Mouse (Mus musculus) kidney, embryonic 14.5 days (tissue): ENCODE measurements around the gene Mindy4. TPM values are rescaled to one million over a fixed set of nuclear protein-coding genes. Genes with fewer than 3 reads are reported as not detected.

ENCODE experiments used
- ATAC-seq: fragments of 200-750 bp; cut with Nextera tagmentation; 2 replicates; pipeline ENCODE4 v1.8.0; 2017; ENCODE audit warnings: moderate number of reproducible peaks, mild to moderate bottlenecking, moderate TSS enrichment, moderate library complexity; ENCODE audit not compliant: low FRiP score, low TSS enrichment
- H3K27ac ChIP-seq: fragments of 300-500 bp; sonication (generic); 2 replicates; pipeline ENCODE4 v1.5.1; 2014; ENCODE audit warnings: low read depth, mild to moderate bottlenecking, low read length, moderate library complexity, mixed read lengths
- H3K27me3 ChIP-seq: fragments of 300-500 bp; sonication (generic); 2 replicates; pipeline ENCODE4 v1.6.1; 2014; ENCODE audit warnings: mild to moderate bottlenecking, low read length; ENCODE audit not compliant: control insufficient read depth, insufficient read depth
- H3K36me3 ChIP-seq: fragments of 300-500 bp; sonication (generic); 2 replicates; pipeline ENCODE4 v1.6.1; 2014; ENCODE audit warnings: low read length, mixed read lengths; ENCODE audit not compliant: control insufficient read depth, insufficient read depth
- H3K4me1 ChIP-seq: fragments of 300-500 bp; sonication (generic); 2 replicates; pipeline ENCODE4 v1.6.1; 2014; ENCODE audit warnings: low read length, mixed read lengths; ENCODE audit not compliant: control insufficient read depth, insufficient read depth
- H3K4me2 ChIP-seq: fragments of 300-500 bp; sonication (generic); replicated peaks from 2 replicates; pipeline ENCODE4 v1.6.1; 2014; ENCODE audit warnings: low read depth, mild to moderate bottlenecking, low read length
- H3K4me3 ChIP-seq: fragments of 300-500 bp; sonication (generic); 2 replicates; pipeline ENCODE4 v1.5.1; 2014; ENCODE audit warnings: mild to moderate bottlenecking, low read length
- H3K9ac ChIP-seq: fragments of 300-500 bp; sonication (generic); 2 replicates; pipeline ENCODE4 v1.6.1; 2014; ENCODE audit warnings: low read depth, mild to moderate bottlenecking, low read length, moderate library complexity
- H3K9me3 ChIP-seq: fragments of 300-500 bp; sonication (generic); 2 replicates; pipeline ENCODE4 v1.6.1; 2016; ENCODE audit warnings: low read length; ENCODE audit not compliant: control insufficient read depth
- WGBS: fragments of 180-500 bp; shearing (Covaris S2); extraction: QIAGEN DNeasy Blood & Tissue Kit; methylation state at CpG from one replicate; pipeline ENCODE4 v1.1.7; 2014; 5-methylcytosine and 5-hydroxymethylcytosine counted together
- polyA plus RNA-seq: library from polyadenylated mRNA; unstranded; fragments of >200 nt; fragmentation: Nextera tagmentation; extraction: Ambion mirVana; gene quantifications from 2 replicates; pipeline ENCODE4 v1.2.1, GENCODE M21; 2014

Mindy4 gene
- polyA plus RNA-seq, 1 experiment from 2014 or later = 17.7 TPM

- 73% methylated on average over 6 of the region's 6 CpGs for WGBS
- H3K27me3 ChIP-seq = no peaks in the 10 kb centered on the region
- no peak for ATAC-seq
- H3K4me1 ChIP-seq = no peaks in the 10 kb centered on the region
- no peaks in the 10 kb centered on the region for H3K36me3 ChIP-seq
- H3K4me2 ChIP-seq = no peak overlapping the region
- no peak overlapping the region for H3K9ac ChIP-seq
- no peaks in the 10 kb centered on the region for H3K9me3 ChIP-seq
- H3K4me3 ChIP-seq = no peak overlapping the region
- H3K27ac ChIP-seq = no peak overlapping the region
Measured at GRCm38 (mm10) chr6:55278086-55278485, 74.9 kb downstream of the Mindy4 start.

- Histone ChIP-seq H3K4me2 (no peak overlapping the region), H3K27ac (no peak overlapping the region), H3K9ac (no peak overlapping the region), H3K27me3 (no peaks in the 10 kb centered on the region), H3K4me1 (no peaks in the 10 kb centered on the region), H3K9me3 (no peaks in the 10 kb centered on the region), H3K36me3 (no peaks in the 10 kb centered on the region), H3K4me3 (no peak overlapping the region)
- 39% methylated on average over 4 of the region's 4 CpGs for WGBS
- no peak for ATAC-seq
Measured at GRCm38 (mm10) chr6:55278520-55278919, 75.3 kb downstream of the Mindy4 start.

- no peak for ATAC-seq
- Histone ChIP-seq H3K9me3 (no peaks in the 10 kb centered on the region), H3K27me3 (no peaks in the 10 kb centered on the region), H3K4me1 (no peaks in the 10 kb centered on the region), H3K9ac (no peak overlapping the region), H3K4me3 (no peak overlapping the region), H3K36me3 (no peaks in the 10 kb centered on the region), H3K4me2 (no peak overlapping the region), H3K27ac (no peak overlapping the region)
- WGBS = 88% methylated on average over 8 of the region's 8 CpGs
Measured at GRCm38 (mm10) chr6:55280979-55281378, 77.8 kb downstream of the Mindy4 start.

- Histone ChIP-seq H3K27me3 (no peaks in the 10 kb centered on the region), H3K27ac (no peak overlapping the region), H3K9me3 (no peaks in the 10 kb centered on the region), H3K4me1 (no peaks in the 10 kb centered on the region), H3K36me3 (no peaks in the 10 kb centered on the region), H3K9ac (no peak overlapping the region), H3K4me2 (no peak overlapping the region), H3K4me3 (no peak overlapping the region)
- WGBS = 86% methylated on average over 7 of the region's 7 CpGs
- ATAC-seq = no peak
Measured at GRCm38 (mm10) chr6:55281687-55282086, 78.5 kb downstream of the Mindy4 start.

GRCm38 (mm10) chr6:55282348-55282747 is 79.2 kb downstream of the Mindy4 start:
- Histone ChIP-seq H3K4me3 (no peak overlapping the region), H3K27ac (no peak overlapping the region), H3K4me2 (no peak overlapping the region), H3K9ac (no peak overlapping the region), H3K9me3 (no peaks in the 10 kb centered on the region), H3K27me3 (no peaks in the 10 kb centered on the region), H3K4me1 (no peaks in the 10 kb centered on the region), H3K36me3 (no peaks in the 10 kb centered on the region)
- 93% methylated on average over 8 of the region's 8 CpGs for WGBS
- ATAC-seq = no peak

GRCm38 (mm10) chr6:55285218-55285617 is 82.0 kb downstream of the Mindy4 start:
- H3K9ac ChIP-seq = no peak overlapping the region
- H3K4me1 ChIP-seq = no peaks in the 10 kb centered on the region
- no peak overlapping the region for H3K4me2 ChIP-seq
- H3K36me3 ChIP-seq = no peaks in the 10 kb centered on the region
- no peak overlapping the region for H3K4me3 ChIP-seq
- 69% methylated on average over 5 of the region's 5 CpGs for WGBS
- H3K27me3 ChIP-seq = no peaks in the 10 kb centered on the region
- ATAC-seq = no peak
- no peak overlapping the region for H3K27ac ChIP-seq
- H3K9me3 ChIP-seq = no peaks in the 10 kb centered on the region

GRCm38 (mm10) chr6:55288007-55288602 is 84.9 kb downstream of the Mindy4 start:
- 60% methylated on average over 5 of the region's 5 CpGs for WGBS
- Histone ChIP-seq H3K4me1 (no peaks in the 10 kb centered on the region), H3K4me3 (no peak overlapping the region), H3K27me3 (no peaks in the 10 kb centered on the region), H3K9ac (no peak overlapping the region), H3K9me3 (no peaks in the 10 kb centered on the region), H3K27ac (no peak overlapping the region; the same call in 1 of the 2 replicates), H3K4me2 (no peak overlapping the region), H3K36me3 (no peaks in the 10 kb centered on the region)
- ATAC-seq = 0 out of 2 replicates have a peak, but pooled peaks have one; percentile 29

- no peak overlapping the region for H3K27ac ChIP-seq
Measured at GRCm38 (mm10) chr6:55294549-55295131, 91.5 kb downstream of the Mindy4 start.

GRCm38 (mm10) chr6:55295325-55295724 is 92.1 kb downstream of the Mindy4 start:
- Histone ChIP-seq H3K9ac (no peak overlapping the region), H3K27me3 (no peaks in the 10 kb centered on the region), H3K9me3 (no peaks in the 10 kb centered on the region), H3K4me2 (no peak overlapping the region), H3K4me1 (0 out of 2 replicates have a peak, but pooled peaks cover 4% of the 10 kb centered on the region), H3K27ac (no peak overlapping the region), H3K36me3 (no peaks in the 10 kb centered on the region; the same call in 1 of the 2 replicates), H3K4me3 (no peak overlapping the region)
- WGBS = 78% methylated on average over 1 of the region's 1 CpGs
- ATAC-seq = no peak

More at GRCm38 (mm10) chr6:55294549-55295131, 91.5 kb downstream of the Mindy4 start:
- Histone ChIP-seq H3K9ac (no peak overlapping the region), H3K4me3 (no peak overlapping the region), H3K4me2 (no peak overlapping the region), H3K27me3 (no peaks in the 10 kb centered on the region), H3K9me3 (no peaks in the 10 kb centered on the region), H3K36me3 (no peaks in the 10 kb centered on the region; the same call in 1 of the 2 replicates), H3K4me1 (0 out of 2 replicates have a peak, but pooled peaks cover 4% of the 10 kb centered on the region)
- peak; percentile 90 for ATAC-seq
- 18% methylated on average over 19 of the region's 19 CpGs for WGBS
